Mouse (Mus musculus): ENCODE measurements at regions not wholly inside any gene's neighbourhood (a gene's known extent, or its start where the extent isn't known, plus 50 kb on each side); places are given as distances from the start of the nearest gene placed in this dataset.
A peak's percentile ranks its signal among the peaks of the same experiment; 100 is the strongest.

DNA sequence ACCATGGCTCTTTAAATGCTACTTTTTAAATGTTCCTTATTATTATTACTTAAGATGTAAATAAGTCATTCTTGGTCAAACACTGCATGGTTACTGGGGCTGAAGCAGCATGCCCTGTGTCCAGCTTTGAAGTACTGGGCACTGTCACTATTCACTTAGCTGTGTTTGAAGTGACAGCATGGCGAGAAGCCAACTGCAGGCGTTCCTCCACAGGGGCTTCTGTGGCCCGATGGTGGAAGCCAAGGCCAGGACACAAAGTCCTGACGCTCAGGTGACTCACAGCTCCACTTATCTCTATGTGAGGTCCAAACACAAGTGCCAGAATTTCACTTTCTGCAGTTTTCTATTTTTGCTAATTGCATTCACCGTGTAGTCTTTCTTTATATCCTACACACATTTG is 65.3 kb downstream of the Cdca7 start:
- Histone ChIP-seq H3K4me2 (no peak overlapping the region), H3K4me1 (peaks cover 21% of the 10 kb centered on the region), H3K9me3 (no peaks in the 10 kb centered on the region), H3K4me3 (no peak overlapping the region), H3K27me3 (replicated peaks) (no peaks in the 10 kb centered on the region), H3K9ac (no peak overlapping the region), H3K36me3 (no peaks in the 10 kb centered on the region), H3K27ac (replicated peaks) (peak overlapping the region; percentile 13; the same call in 1 of the 2 replicates)
- no peak for ATAC-seq (ENCODE audit: extremely low read depth, insufficient number of reproducible peaks, low FRiP score, low TSS enrichment)
- 34% methylated on average over 5 of the region's 5 CpGs for WGBS

DNA sequence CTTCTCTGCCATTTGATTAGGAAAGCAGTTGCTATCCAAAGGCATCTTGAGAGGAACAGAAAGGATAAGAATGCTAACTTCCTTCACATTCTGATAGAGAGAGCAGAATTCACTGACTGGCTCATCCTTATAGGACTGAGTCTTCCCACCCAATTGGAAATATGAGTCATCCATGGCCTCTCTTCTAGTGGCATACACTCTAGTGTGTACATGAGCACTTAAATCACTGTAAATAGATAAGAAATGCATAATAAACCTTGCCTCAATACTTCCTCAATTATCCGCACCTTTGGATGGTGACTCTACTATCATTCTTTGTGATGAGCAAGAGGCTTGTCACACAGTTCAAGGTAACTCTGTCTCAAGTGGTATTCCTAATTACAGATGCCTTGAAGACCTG is 69.5 kb downstream of the Cdca7 start:
- no peak for ATAC-seq (ENCODE audit: extremely low read depth, insufficient number of reproducible peaks, low FRiP score, low TSS enrichment)
- Histone ChIP-seq H3K4me1 (peaks cover 33% of the 10 kb centered on the region), H3K36me3 (no peaks in the 10 kb centered on the region), H3K4me3 (no peak overlapping the region), H3K9ac (no peak overlapping the region), H3K4me2 (no peak overlapping the region), H3K27me3 (replicated peaks) (no peaks in the 10 kb centered on the region), H3K9me3 (no peaks in the 10 kb centered on the region), H3K27ac (replicated peaks) (no peak overlapping the region)
- 84% methylated on average over 1 of the region's 1 CpGs for WGBS

DNA sequence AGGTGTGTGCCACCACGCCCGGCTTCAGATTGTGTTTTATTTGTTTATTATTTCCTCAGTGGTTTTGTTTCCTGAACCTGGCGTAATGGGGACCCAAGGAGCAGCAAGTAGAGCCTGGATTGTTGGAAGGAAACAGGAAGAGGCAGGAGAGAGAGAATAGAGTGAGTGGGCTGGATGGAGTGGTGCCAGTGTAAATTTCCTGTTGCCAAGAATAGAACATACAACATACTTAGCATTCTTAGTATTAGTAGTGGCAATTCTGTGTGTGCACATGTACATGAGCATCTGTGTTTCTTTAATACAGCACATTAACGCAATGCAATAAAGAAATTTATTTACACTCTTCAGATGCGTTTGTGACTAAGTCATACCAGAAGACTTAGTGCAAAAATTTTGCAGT is 70.5 kb downstream of the Cdca7 start:
- no peak overlapping the region for H3K4me3 ChIP-seq
- no peak for ATAC-seq (ENCODE audit: extremely low read depth, insufficient number of reproducible peaks, low FRiP score, low TSS enrichment)
- H3K4me1 ChIP-seq, result peaks cover 24% of the 10 kb centered on the region
- H3K4me2 ChIP-seq, result no peak overlapping the region
- H3K9me3 ChIP-seq, result no peaks in the 10 kb centered on the region
- no peaks in the 10 kb centered on the region for H3K27me3 ChIP-seq (replicated peaks)
- no peaks in the 10 kb centered on the region for H3K36me3 ChIP-seq
- H3K9ac ChIP-seq, result no peak overlapping the region
- H3K27ac ChIP-seq (replicated peaks), result peak overlapping the region; percentile 69
- WGBS, result 60% methylated on average over 5 of the region's 5 CpGs

DNA sequence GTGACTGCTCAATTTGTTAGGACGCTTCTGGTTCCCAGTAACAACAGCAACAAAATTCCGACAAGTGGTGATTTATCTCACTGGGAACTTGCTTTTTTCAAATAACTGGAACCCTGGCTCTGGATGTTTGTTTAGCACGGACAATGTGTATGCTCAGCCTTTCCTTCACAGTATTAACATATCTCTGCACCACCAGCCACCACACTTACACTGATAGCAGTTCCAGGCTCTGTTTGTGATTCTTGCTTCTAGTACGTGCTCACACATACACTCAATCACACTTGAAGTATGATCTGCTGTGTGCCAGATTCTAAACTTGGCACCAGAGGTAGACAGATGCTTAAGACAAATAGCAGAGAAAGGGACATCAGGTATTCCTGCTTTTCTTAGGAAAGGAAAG is 71.0 kb downstream of the Cdca7 start:
- no peak overlapping the region for H3K4me3 ChIP-seq
- H3K9ac ChIP-seq, result no peak overlapping the region
- no peaks in the 10 kb centered on the region for H3K27me3 ChIP-seq (replicated peaks)
- ATAC-seq (ENCODE audit: extremely low read depth, insufficient number of reproducible peaks, low FRiP score, low TSS enrichment), result no peak
- no peak overlapping the region for H3K4me2 ChIP-seq
- H3K4me1 ChIP-seq, result peaks cover 19% of the 10 kb centered on the region
- no peaks in the 10 kb centered on the region for H3K36me3 ChIP-seq
- H3K27ac ChIP-seq (replicated peaks), result peak overlapping the region; percentile 69
- WGBS, result 24% methylated on average over 4 of the region's 4 CpGs
- H3K9me3 ChIP-seq, result no peaks in the 10 kb centered on the region

DNA sequence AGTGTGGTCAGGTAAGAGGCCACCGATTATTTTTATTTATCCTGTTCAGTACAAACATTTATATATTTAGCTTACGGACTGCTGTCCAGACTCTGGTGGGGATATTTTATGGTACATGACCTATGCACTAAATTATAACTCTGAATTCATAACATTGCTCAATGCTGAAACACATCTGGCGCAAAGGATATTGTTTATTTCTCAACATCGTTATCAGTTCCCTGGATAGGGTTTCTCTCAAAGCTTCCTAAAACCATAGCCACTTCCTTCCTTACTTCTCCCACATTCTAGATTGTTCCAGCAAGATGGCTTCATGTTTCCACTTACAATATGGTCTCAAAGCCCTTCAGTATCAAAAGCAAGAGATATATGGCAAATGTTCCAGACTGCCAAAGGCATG is 75.3 kb downstream of the Cdca7 start:
- H3K9ac ChIP-seq, result no peak overlapping the region
- no peak overlapping the region for H3K4me2 ChIP-seq
- no peak for ATAC-seq (ENCODE audit: extremely low read depth, insufficient number of reproducible peaks, low FRiP score, low TSS enrichment)
- 81% methylated on average over 4 of the region's 4 CpGs for WGBS
- H3K4me3 ChIP-seq, result no peak overlapping the region
- H3K9me3 ChIP-seq, result no peaks in the 10 kb centered on the region; the same call in 1 of the 2 replicates
- H3K27ac ChIP-seq (replicated peaks), result no peak overlapping the region
- no peaks in the 10 kb centered on the region for H3K27me3 ChIP-seq (replicated peaks)
- peaks cover 17% of the 10 kb centered on the region for H3K4me1 ChIP-seq
- no peaks in the 10 kb centered on the region for H3K36me3 ChIP-seq

DNA sequence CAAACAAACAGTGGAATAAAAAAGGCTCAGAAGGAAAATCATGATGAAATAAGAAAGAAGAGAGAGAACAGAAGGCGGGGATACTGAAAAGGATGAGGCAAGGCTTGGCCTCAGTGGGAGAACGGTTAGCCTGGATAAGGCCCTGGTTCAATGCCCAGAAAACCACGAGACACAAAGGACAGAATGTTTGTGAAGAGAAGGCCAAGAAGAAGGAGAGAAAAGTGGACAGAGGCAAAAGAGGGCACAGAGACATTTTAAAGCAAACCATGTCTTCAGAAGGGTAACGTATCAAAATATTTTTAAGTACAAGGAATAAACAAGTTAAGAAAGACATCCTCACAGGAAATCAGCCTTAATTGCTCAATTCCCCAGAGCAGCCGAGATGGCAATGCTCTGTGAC is 78.6 kb downstream of the Cdca7 start:
- Histone ChIP-seq H3K36me3 (no peaks in the 10 kb centered on the region), H3K9me3 (no peaks in the 10 kb centered on the region; the same call in 1 of the 2 replicates), H3K27me3 (replicated peaks) (no peaks in the 10 kb centered on the region), H3K4me1 (peaks cover 33% of the 10 kb centered on the region), H3K9ac (no peak overlapping the region), H3K27ac (replicated peaks) (no peak overlapping the region), H3K4me2 (no peak overlapping the region), H3K4me3 (no peak overlapping the region)
- WGBS, result 76% methylated on average over 5 of the region's 5 CpGs
- no peak for ATAC-seq (ENCODE audit: extremely low read depth, insufficient number of reproducible peaks, low FRiP score, low TSS enrichment)

DNA sequence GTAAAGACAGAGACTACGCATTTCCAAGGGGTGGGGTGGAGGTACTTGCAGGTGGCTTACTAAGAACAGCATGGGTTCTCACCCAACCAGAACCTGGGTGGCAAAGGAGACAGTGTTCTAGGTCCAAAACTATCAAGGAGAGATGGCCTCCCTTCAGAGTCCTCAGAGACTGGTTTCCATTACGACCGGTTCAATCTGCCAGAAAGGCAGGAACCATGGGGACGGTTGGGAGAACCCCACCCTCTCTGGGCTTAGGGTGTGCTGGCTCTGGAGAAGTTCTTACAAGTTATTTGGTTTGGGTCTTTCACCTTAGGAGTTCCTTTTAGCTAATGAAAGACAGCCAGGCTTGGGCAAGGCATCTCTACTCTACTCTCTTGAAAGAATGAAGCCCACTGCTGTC is 79.2 kb downstream of the Cdca7 start:
- Histone ChIP-seq H3K36me3 (no peaks in the 10 kb centered on the region), H3K4me1 (peaks cover 38% of the 10 kb centered on the region), H3K27me3 (replicated peaks) (no peaks in the 10 kb centered on the region), H3K9me3 (no peaks in the 10 kb centered on the region; the same call in 1 of the 2 replicates), H3K4me3 (no peak overlapping the region), H3K4me2 (no peak overlapping the region), H3K27ac (replicated peaks) (no peak overlapping the region), H3K9ac (no peak overlapping the region)
- ATAC-seq (ENCODE audit: extremely low read depth, insufficient number of reproducible peaks, low FRiP score, low TSS enrichment), result no peak
- WGBS, result 71% methylated on average over 4 of the region's 4 CpGs

DNA sequence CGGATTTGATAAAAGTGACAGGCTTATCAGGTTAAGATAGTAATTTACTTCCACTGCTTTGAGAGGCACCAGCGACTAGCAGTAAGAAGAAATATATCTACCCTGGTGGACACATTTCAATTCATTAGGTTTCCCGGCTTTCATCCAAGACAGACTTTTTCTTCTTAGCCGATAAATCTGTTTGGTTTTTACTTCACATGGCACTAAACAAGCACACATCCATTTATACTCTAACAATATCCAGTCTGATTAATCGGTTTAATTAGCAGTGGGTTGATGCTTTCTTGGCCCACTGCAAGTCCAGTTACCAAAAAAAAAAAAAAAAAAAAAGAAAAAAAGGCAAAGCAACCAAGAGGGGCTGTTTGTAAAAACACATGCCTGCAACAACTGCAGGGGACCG is 79.6 kb downstream of the Cdca7 start:
- H3K27ac ChIP-seq (replicated peaks), result no peak overlapping the region
- no peak overlapping the region for H3K4me2 ChIP-seq
- H3K27me3 ChIP-seq (replicated peaks), result no peaks in the 10 kb centered on the region
- H3K36me3 ChIP-seq, result no peaks in the 10 kb centered on the region
- no peak for ATAC-seq (ENCODE audit: extremely low read depth, insufficient number of reproducible peaks, low FRiP score, low TSS enrichment)
- 34% methylated on average over 6 of the region's 6 CpGs for WGBS
- no peak overlapping the region for H3K9ac ChIP-seq
- no peak overlapping the region for H3K4me3 ChIP-seq
- peaks cover 39% of the 10 kb centered on the region for H3K4me1 ChIP-seq
- H3K9me3 ChIP-seq, result no peaks in the 10 kb centered on the region; the same call in 1 of the 2 replicates

DNA sequence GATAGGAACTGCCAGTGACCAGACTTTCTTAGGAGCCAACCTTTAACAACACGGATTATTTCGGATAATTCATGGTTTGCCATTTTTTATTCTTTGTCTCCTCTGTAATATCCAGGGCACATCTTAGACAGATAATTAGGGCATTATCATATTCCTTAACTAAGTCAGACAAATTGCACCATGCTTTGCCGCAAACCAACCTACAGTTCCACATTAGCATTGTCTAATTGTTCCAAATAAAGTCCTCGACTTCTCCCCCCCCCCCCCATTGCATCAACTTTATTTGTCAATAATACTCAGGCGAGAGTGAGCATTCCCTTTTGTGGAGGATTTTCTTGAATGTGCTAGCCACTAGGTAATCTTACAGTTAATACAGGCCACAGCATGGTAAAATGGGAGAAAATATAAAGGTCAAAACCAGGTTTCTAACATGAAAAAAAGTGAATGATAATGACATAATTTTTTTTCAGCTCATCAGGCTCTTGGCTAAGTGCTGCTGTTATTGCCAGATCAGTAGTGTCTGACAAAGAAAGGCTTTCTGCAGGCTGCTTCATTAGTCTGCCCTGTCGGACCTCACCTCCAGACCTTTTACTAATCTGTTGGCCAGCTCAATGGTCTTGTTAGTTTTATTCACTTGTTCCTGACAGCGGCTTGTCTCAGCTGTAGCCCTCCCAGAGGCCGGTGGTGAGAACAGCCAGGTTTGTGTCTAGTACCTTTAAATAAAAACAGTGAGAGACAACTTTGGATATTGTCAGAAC is 80.3 kb downstream of the Cdca7 start:
- Histone ChIP-seq H3K4me2 (no peak overlapping the region), H3K4me1 (peaks cover 39% of the 10 kb centered on the region), H3K9ac (no peak overlapping the region), H3K4me3 (no peak overlapping the region), H3K9me3 (no peaks in the 10 kb centered on the region; the same call in 1 of the 2 replicates), H3K27me3 (replicated peaks) (no peaks in the 10 kb centered on the region), H3K36me3 (no peaks in the 10 kb centered on the region), H3K27ac (replicated peaks) (no peak overlapping the region)
- WGBS, result 60% methylated on average over 8 of the region's 8 CpGs
- ATAC-seq (ENCODE audit: extremely low read depth, insufficient number of reproducible peaks, low FRiP score, low TSS enrichment), result no peak

DNA sequence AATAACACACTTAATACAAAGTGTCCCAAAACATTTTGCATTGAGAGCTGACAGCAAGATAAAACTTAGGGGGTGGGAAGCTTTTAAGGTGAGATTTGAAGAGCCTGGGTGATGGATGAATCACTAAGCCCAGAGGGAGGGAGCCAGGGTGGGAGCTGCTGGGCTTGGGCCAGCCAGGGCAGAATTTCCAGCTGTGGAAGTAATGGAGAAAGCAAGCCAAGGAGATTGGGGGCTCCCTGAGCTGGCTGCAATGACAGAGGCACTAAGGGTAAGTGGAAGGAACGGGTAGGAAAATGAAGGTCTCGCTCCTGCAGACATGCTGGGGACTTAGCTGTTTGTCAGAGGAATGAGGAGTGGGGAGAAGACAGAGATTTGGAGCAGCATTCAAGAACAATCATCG is 81.2 kb downstream of the Cdca7 start:
- Histone ChIP-seq H3K36me3 (no peaks in the 10 kb centered on the region), H3K9me3 (no peaks in the 10 kb centered on the region; the same call in 1 of the 2 replicates), H3K9ac (no peak overlapping the region), H3K4me2 (no peak overlapping the region), H3K4me1 (peaks cover 39% of the 10 kb centered on the region), H3K4me3 (no peak overlapping the region), H3K27ac (replicated peaks) (peak overlapping the region; percentile 6; the same call in 1 of the 2 replicates), H3K27me3 (replicated peaks) (no peaks in the 10 kb centered on the region)
- WGBS, result 33% methylated on average over 3 of the region's 3 CpGs
- no peak for ATAC-seq (ENCODE audit: extremely low read depth, insufficient number of reproducible peaks, low FRiP score, low TSS enrichment)

DNA sequence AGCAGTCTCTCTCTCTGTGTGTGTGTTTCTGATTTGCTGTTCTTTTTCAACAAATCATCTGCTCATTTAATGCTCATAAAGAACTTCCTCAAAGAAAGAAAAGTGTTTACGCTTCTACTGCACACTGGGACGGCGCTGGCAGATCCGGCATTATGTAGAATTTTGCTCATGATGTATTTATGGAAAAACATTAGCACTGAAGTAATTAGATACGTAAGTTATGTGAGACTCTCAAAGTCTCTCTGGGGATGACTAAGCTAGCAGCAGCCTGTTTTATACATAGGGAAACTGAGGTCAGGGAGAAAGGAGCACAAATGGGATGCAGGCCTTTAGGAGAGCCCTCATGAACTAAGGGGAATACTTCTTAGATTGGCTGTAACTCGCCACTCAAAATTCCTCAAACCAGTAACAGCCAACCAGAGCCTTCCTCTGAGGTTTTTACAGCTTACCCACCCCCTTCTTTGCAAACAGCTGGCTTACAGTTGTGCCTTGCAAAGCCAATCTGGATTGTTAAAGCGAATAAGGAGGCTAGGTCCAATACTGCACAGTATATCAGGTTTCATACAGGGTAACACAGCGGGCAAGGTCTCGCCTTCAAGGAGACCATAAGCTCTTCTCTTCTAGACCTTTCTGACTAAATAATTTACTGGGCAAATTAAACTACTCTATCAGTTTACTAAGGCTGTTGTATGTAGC is 81.8 kb downstream of the Cdca7 start:
- Histone ChIP-seq H3K4me2 (no peak overlapping the region), H3K9ac (no peak overlapping the region), H3K36me3 (no peaks in the 10 kb centered on the region), H3K9me3 (no peaks in the 10 kb centered on the region; the same call in 1 of the 2 replicates), H3K4me3 (no peak overlapping the region), H3K27ac (replicated peaks) (peak overlapping the region; percentile 6; the same call in 1 of the 2 replicates), H3K27me3 (replicated peaks) (no peaks in the 10 kb centered on the region), H3K4me1 (peaks cover 39% of the 10 kb centered on the region)
- WGBS, result 73% methylated on average over 9 of the region's 9 CpGs
- no peak for ATAC-seq (ENCODE audit: extremely low read depth, insufficient number of reproducible peaks, low FRiP score, low TSS enrichment)

Measured in heart, embryonic 13.5 days (tissue).